Mouse (Mus musculus) cerebellum, adult 2 months (tissue): ENCODE results near the gene Ntf5.

Experiments
- CTCF ChIP-seq: fragments of 200-500 bp; IDR thresholded peaks from 2 replicates; pipeline ENCODE4 v1.5.1; 2011; ENCODE audit warnings: low read depth, mild to moderate bottlenecking, control low read depth, low read length, moderate library complexity, borderline replicate concordance; ENCODE audit not compliant: insufficient read depth
- POLR2A ChIP-seq: fragments of 200-500 bp; IDR thresholded peaks from 2 replicates; pipeline ENCODE4 v1.6.1; 2011; ENCODE audit warnings: low read length, control low read depth, borderline replicate concordance; ENCODE audit not compliant: insufficient read depth

DNA sequence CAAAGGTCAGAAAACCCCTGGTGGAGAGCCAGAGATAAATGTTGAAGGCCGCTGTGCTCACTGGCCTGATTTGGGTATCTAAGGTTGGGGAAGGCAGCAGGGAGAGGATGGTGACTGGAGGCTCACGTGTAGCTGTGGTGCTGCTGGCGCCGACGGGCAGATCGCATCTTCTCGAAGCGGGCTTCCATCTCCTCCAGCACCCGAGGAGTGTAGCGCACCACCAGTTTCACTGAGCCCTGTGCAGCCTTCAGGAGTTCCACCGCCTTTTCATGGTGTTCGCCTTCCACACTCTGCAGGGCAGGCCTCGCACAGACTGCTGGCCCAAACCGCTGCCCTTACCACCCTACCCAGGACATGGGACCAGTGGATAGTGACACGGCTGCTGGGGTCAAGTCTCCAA is 45.3 kb upstream of the Ntf5 start:
- TF ChIP-seq POLR2A, result no peak
- TF ChIP-seq CTCF, result no peak
